Mouse (Mus musculus) cerebellum, postnatal 36 days (tissue): ENCODE results near the gene Rcvrn.

Experiments
- DNase-seq, 2 experiments: peaks; one replicate each; pipeline ENCODE4 v3.0.0; 2021 to 2022; ENCODE audit warnings: mixed read lengths in 2 of 2

Gene Rcvrn

DNA sequence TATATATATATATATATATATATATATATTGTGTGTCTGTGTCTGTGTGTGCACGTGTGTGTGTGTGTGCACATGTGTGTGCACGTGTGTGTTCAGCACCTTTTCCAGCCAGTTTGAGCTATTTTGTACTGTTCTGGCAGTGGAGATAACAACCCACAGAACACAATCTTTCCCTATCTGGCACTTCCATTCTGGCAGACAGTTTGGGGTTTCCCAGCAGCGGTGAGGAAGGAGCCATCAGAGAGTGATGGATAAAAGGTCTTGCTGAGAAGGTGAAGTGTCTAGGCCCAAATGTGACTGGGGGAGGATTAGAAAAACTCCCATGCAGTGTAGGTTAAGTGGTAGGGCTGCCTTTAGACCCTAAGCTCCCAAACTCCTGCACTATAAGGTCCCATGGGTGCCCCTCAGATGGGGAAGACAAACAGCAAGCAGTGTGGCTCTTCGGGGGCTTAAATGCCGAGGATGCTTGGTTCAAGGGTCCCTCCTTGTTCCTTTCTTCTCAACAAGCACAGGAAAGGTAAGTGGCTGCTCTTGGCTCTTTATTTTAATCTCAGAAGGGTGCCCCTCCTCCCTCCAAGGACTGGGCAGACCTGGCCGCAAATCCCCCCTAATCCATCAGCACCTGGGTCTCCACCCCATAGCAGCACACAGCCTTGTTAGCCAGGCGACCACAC is at the start of gene Rcvrn:
Gene Rcvrn, plus strand, starts transcription at position 624 of the 674 bp plus-strand sequence.
- DNase-seq, result no peak

DNA sequence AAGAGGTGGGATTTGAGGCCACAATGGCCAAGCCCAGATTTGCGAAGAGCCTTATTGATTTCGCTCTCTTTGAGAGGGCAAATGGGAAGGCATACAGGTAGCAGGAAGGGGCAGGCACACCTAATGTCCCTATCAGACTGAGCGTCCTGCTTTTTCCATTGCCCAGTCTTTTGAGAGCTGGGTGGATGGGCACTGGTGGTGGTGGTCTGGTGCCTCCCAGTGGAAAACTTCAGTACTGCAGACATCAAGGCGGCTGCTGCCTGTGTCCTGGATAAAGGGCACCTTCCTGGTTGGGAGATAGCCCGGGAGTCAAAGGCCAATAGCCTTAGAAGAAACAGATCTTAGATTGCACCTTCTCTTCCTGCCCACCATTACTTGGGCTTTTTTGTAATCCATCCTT is 47.4 kb upstream of the Rcvrn start:
- DNase-seq, result peak; percentile 88 to 97

DNA sequence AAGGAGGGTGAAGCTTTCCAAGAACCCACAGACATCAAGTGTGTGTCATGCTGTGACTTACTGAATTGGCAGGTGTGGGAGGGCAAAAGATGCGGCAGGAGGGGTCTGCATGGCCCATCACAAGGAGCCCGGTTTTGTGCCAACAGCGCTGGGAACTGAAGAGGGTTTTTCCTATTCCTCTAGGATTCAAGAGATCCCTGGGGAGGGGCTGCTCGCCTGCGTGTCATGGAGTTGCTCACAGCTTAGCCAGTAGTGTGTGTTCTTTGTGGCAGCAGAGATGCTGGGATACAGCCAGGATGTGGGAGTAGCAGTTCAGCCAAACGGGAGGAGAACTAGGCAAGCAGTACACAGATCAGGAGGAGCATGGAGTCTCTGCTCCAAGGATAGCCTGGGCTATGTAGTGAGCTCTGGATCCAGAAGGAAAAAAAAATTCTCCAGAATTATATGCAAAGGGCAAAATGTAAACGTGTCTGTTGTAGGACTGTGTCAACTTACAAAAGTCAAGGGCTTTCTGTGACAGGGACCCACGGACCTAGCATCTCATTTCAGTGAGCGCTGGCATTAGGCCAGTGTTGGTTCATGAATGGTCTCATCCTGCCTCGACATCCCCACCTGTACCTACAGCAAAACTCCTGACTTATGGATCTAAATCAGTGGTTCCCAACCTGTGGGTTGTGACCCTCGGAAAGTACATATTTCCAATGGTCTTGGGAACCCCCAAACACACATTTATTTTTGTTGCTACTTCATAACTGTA is 46.3 kb upstream of the Rcvrn start:
- peak; percentile 36 to 46 for DNase-seq

- DNase-seq, result peak in 1 of 2 experiments; percentile 20
These were observed 45.0 kb upstream of the Rcvrn start for GRCm38 (mm10) chr11:67649971-67650707.

- peak; percentile 29 to 49 for DNase-seq
These were observed 43.4 kb upstream of the Rcvrn start for GRCm38 (mm10) chr11:67651731-67652130.

GRCm38 (mm10) chr11:67652194-67652892 is 42.8 kb upstream of the Rcvrn start:
- DNase-seq, result peak; percentile 88 to 90

DNA sequence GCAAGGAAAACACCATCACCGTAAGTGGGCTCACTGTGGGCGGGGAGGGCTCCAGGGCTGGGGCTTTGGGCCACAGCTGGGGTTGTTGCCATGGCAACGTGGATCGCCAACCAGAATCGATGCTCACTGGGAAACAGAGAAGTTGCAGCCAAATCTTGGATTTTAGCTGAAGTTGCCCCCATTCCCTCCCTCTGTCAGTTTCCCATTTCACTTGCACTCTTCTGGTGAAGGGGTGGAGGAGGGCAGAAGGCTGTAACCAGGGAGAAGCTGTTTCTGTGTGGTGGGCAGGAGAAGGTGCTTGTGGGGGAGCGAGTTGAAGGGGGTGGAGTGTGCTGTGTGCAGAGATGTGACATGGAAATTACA is 42.3 kb upstream of the Rcvrn start:
- peak; percentile 64 to 71 for DNase-seq

- DNase-seq, result peak; percentile 37 to 46
These were observed 41.5 kb upstream of the Rcvrn start for GRCm38 (mm10) chr11:67653521-67654090.

DNA sequence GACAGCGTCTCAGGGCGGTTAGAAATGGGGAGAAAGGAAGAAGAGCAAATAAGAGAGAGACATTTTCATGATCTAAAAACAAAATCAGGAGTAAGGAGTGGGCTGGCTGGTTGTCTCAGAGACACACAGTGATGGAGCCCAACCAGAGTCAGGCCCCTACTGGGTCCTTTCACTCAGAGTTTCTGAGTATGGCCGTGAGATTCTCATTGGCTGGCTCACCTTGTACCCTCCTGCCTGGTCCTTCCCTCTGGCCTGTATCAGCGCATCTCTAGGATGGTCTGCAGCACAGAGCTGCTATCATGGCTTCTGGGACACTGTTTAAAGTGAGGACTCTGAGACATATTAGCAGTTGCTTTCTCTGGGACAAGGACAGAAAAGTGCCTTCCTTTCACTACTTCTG is 40.6 kb upstream of the Rcvrn start:
- peak; percentile 48 to 62 for DNase-seq

- peak; percentile 85 for DNase-seq
These were observed 39.7 kb upstream of the Rcvrn start for GRCm38 (mm10) chr11:67655236-67655959.

GRCm38 (mm10) chr11:67656366-67656765 is 38.8 kb upstream of the Rcvrn start:
- DNase-seq, result no peak

- peak in 1 of 2 experiments; percentile 25 for DNase-seq
These were observed 38.3 kb upstream of the Rcvrn start for GRCm38 (mm10) chr11:67656811-67657210.

GRCm38 (mm10) chr11:67657685-67658382 is 37.3 kb upstream of the Rcvrn start:
- peak; percentile 59 to 78 for DNase-seq

DNA sequence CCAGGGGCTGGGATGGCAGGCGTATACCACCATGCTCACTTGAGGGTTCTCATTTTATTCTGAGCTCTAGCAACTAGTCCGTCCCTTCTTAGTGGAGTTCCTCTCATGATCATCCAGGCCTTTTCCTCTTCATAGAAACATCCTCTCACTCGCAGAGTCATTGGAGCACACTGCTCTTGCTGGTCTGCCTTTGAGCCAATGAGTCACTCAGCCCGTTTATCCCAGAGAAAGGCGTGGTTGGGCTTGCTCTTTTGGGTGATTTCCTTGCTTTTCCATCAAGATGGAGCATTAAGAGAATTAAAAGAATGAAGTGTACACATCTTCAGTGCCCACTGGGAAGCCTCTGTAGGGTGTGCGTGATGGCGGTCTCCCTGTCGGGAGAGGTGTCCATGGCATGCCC is 33.7 kb upstream of the Rcvrn start:
- DNase-seq, result no peak

GRCm38 (mm10) chr11:67663437-67663836 is 31.7 kb upstream of the Rcvrn start:
- no peak for DNase-seq

DNA sequence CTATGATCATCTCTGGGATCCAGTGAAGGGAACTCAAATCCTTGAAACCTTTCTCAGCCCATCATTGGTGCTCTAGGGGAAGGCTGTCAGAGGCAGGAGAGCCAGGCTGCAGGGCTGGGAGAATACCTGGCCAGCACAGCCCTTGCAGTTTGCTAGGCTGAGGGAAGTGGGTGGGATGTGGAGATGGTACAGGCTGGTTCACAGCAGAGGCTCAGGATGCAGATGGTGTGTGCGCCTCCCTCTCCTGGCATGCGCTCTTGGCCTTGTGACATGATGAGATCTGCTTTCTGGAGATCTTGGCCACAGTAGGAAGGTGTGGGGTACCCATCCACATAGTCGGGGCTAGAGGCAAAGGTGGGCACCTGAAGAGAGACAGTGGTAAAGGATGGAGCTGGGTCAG is 30.9 kb upstream of the Rcvrn start:
- peak; percentile 82 to 83 for DNase-seq

GRCm38 (mm10) chr11:67664918-67665317 is 30.2 kb upstream of the Rcvrn start:
- no peak for DNase-seq

GRCm38 (mm10) chr11:67666129-67666528 is 29.0 kb upstream of the Rcvrn start:
- DNase-seq, result no peak

- peak; percentile 95 to 100 for DNase-seq
These were observed 27.4 kb upstream of the Rcvrn start for GRCm38 (mm10) chr11:67667531-67668332.

DNA sequence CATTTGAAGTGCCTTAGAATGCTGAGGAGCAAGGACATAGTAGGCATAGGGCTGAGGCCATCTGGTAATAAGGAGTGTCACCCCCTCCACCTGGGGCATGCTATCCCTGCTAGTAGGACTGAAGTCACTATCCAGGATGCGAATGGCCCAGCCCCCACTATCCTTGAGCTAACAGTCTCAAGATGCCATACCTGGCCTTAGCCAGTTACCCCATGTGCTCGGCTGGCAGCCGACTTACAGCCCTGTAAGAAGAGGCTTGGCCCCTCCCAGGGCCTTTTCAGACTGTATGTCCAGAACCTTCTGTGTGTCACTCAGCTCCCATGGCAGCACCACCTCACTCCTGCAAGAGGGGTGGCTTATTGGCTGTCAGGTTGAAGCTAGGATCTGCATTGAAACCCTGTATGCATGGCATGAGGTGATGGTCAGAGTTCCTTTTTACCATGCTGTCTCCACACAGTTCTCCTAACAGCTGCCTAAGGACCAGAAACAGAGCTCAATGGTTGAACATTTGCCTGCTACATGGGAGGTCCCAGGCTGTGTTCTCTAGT is 26.6 kb upstream of the Rcvrn start:
- no peak for DNase-seq
